Mouse (Mus musculus) erythroid progenitor cell, adult 5-6 weeks (primary cell): ENCODE data around the gene Dhodh. TPM values are rescaled to one million over a fixed set of nuclear protein-coding genes. Genes with fewer than 3 reads are reported as not detected.

ENCODE experiments used
- ATAC-seq: replicated peaks from 2 replicates; pipeline ENCODE4 v1.8.0; 2016; ENCODE audit warnings: moderate number of reproducible peaks, mild to moderate bottlenecking, moderate TSS enrichment, inconsistent platforms; ENCODE audit not compliant: poor library complexity, low FRiP score, severe bottlenecking
- total RNA-seq, 2 experiments: library from RNA; stranded (forward) in 1 of 2; stranded (reverse) in 1 of 2; fragments of 150-400 nt in 1 of 2; fragments of 186-747, 209-891 nt in 1 of 2; gene quantifications; 2 replicates each; pipeline versions ENCODE4 v1.2.3 to v1.2.4; 2015 to 2017; ENCODE audit warnings: low replicate concordance in 2 of 2

The Dhodh gene
- total RNA-seq, 2 experiments from 2014 or later = 3.4 to 7.1 TPM

- no peak for ATAC-seq
Measured at GRCm38 (mm10) chr8:109590901-109591300, 17.6 kb downstream of the Dhodh start.

GRCm38 (mm10) chr8:109586972-109587504 lies 21.4 kb downstream of the Dhodh start:
- ATAC-seq = no peak

GRCm38 (mm10) chr8:109585652-109586051 lies 22.8 kb downstream of the Dhodh start:
- no peak for ATAC-seq

GRCm38 (mm10) chr8:109584830-109585229 lies 23.6 kb downstream of the Dhodh start:
- no peak for ATAC-seq

GRCm38 (mm10) chr8:109584293-109584692 lies 24.2 kb downstream of the Dhodh start:
- no peak for ATAC-seq

GRCm38 (mm10) chr8:109578900-109579301 lies 29.6 kb downstream of the Dhodh start, which contains the start of gene Hp:
TSS of gene Hp (minus strand) at chr8:109579172.
- ATAC-seq = no peak

- no peak for ATAC-seq
Measured at GRCm38 (mm10) chr8:109576311-109576710, 32.2 kb downstream of the Dhodh start.

- no peak for ATAC-seq
Measured at GRCm38 (mm10) chr8:109571139-109571538, 37.3 kb downstream of the Dhodh start.

GRCm38 (mm10) chr8:109565498-109566333 lies 42.8 kb downstream of the Dhodh start, which contains the start of the genes Dhx38 and Txnl4b:
TSS of gene Dhx38 (minus strand) at chr8:109565861.
TSS of gene Txnl4b (plus strand) at chr8:109565892.
- ATAC-seq = peak; percentile 95

GRCm38 (mm10) chr8:109564766-109565165 lies 43.7 kb downstream of the Dhodh start:
- no peak for ATAC-seq

GRCm38 (mm10) chr8:109563881-109564280 lies 44.6 kb downstream of the Dhodh start:
- no peak for ATAC-seq

- no peak for ATAC-seq
Measured at GRCm38 (mm10) chr8:109551663-109552062, 56.8 kb downstream of the Dhodh start.

GRCm38 (mm10) chr8:109544049-109544448 lies 64.4 kb downstream of the Dhodh start:
- ATAC-seq = no peak

GRCm38 (mm10) chr8:109542748-109543519 lies 65.5 kb downstream of the Dhodh start:
- ATAC-seq = no peak

GRCm38 (mm10) chr8:109542165-109542564 lies 66.3 kb downstream of the Dhodh start:
- ATAC-seq = no peak

Other genes starting within 250 kb of the Dhodh start
- gene Pmfbp1, start 114.6 kb downstream of the Dhodh start, total RNA-seq (2015; ENCODE audit: low replicate concordance) = not detected in 2 replicates
- gene Pmfbp1, start 114.6 kb downstream of the Dhodh start, total RNA-seq (2017; ENCODE audit: low replicate concordance) = not detected in 2 replicates
- 8.0 and 12.6 TPM in 2 replicates for gene Dhx38, start 42.8 kb downstream of the Dhodh start, total RNA-seq (2015; ENCODE audit: low replicate concordance)
- gene Dhx38, start 42.8 kb downstream of the Dhodh start, total RNA-seq (2017; ENCODE audit: low replicate concordance) = 21.2 and 29.7 TPM in 2 replicates
- 4.0 and 8.0 TPM in 2 replicates for gene Txnl4b, start 42.8 kb downstream of the Dhodh start, total RNA-seq (2015; ENCODE audit: low replicate concordance)
- 10.7 and 11.5 TPM in 2 replicates for gene Txnl4b, start 42.8 kb downstream of the Dhodh start, total RNA-seq (2017; ENCODE audit: low replicate concordance)
- gene Hp, start 29.5 kb downstream of the Dhodh start, total RNA-seq (2015; ENCODE audit: low replicate concordance) = 70.4 and 83.3 TPM in 2 replicates
- gene Hp, start 29.5 kb downstream of the Dhodh start, total RNA-seq (2017; ENCODE audit: low replicate concordance) = 65.3 and 67.6 TPM in 2 replicates
- not detected in 2 replicates for gene Pkd1l3, start 5.8 kb upstream of the Dhodh start, total RNA-seq (2015; ENCODE audit: low replicate concordance)
- gene Pkd1l3, start 5.8 kb upstream of the Dhodh start, total RNA-seq (2017; ENCODE audit: low replicate concordance) = not detected in 2 replicates
- 66.7 and 85.9 TPM in 2 replicates for gene Ist1, start 84.6 kb upstream of the Dhodh start, total RNA-seq (2015; ENCODE audit: low replicate concordance)
- gene Ist1, start 84.6 kb upstream of the Dhodh start, total RNA-seq (2017; ENCODE audit: low replicate concordance) = 45.2 and 62.4 TPM in 2 replicates
- 14.3 and 14.8 TPM in 2 replicates for gene Zfp821, start 96.9 kb upstream of the Dhodh start, total RNA-seq (2015; ENCODE audit: low replicate concordance)
- 38.2 and 43.3 TPM in 2 replicates for gene Zfp821, start 96.9 kb upstream of the Dhodh start, total RNA-seq (2017; ENCODE audit: low replicate concordance)
- 2.9 and 10.1 TPM in 2 replicates for gene Atxn1l, start 129.1 kb upstream of the Dhodh start, total RNA-seq (2015; ENCODE audit: low replicate concordance)
- gene Atxn1l, start 129.1 kb upstream of the Dhodh start, total RNA-seq (2017; ENCODE audit: low replicate concordance) = 4.4 and 5.8 TPM in 2 replicates
- gene Ap1g1, start 169.9 kb upstream of the Dhodh start, total RNA-seq (2015; ENCODE audit: low replicate concordance) = 23.1 and 50.7 TPM in 2 replicates
- 30.6 and 36.2 TPM in 2 replicates for gene Ap1g1, start 169.9 kb upstream of the Dhodh start, total RNA-seq (2017; ENCODE audit: low replicate concordance)